Mouse (Mus musculus) thymus, postnatal 36 days (tissue): ENCODE data around the gene Top3a.

Source experiments
- DNase-seq, 2 experiments: peaks; one replicate each; pipeline ENCODE4 v3.0.0; 2022; ENCODE audit warnings: mixed read lengths in 2 of 2

The Top3a gene

GRCm38 (mm10) chr11:60709481-60710465, 67.4 kb downstream of the Top3a start:
- no peak for DNase-seq

- no peak for DNase-seq
Measured at GRCm38 (mm10) chr11:60708631-60709030, 68.5 kb downstream of the Top3a start.

- DNase-seq, result peak in 1 of 2 experiments; percentile 10
Measured at GRCm38 (mm10) chr11:60707672-60708071, 69.5 kb downstream of the Top3a start.

GRCm38 (mm10) chr11:60706696-60707480, 70.3 kb downstream of the Top3a start:
- peak in 1 of 2 experiments; percentile 4 for DNase-seq

GRCm38 (mm10) chr11:60706076-60706475, 71.1 kb downstream of the Top3a start:
- DNase-seq, result no peak

GRCm38 (mm10) chr11:60705255-60705654, 71.9 kb downstream of the Top3a start:
- DNase-seq, result no peak

- DNase-seq, result peak in 1 of 2 experiments; percentile 3
Measured at GRCm38 (mm10) chr11:60704023-60704880, 72.9 kb downstream of the Top3a start.

- peak; percentile 70 to 72 for DNase-seq
Measured at GRCm38 (mm10) chr11:60703131-60703530, 74.0 kb downstream of the Top3a start.

- DNase-seq, result no peak
Measured at GRCm38 (mm10) chr11:60701611-60702010, 75.6 kb downstream of the Top3a start.

GRCm38 (mm10) chr11:60700320-60701185, 76.6 kb downstream of the Top3a start:
- DNase-seq, result peak in 1 of 2 experiments; percentile 1

- DNase-seq, result peak; percentile 85 to 91
Measured at GRCm38 (mm10) chr11:60699524-60700075, 77.6 kb downstream of the Top3a start, which contains the start of gene Llgl1. Gene Llgl1 (plus strand): TSS chr11:60699723.

- DNase-seq, result peak; percentile 63 to 67
Measured at GRCm38 (mm10) chr11:60698806-60699523, 78.2 kb downstream of the Top3a start.

GRCm38 (mm10) chr11:60697561-60697960, 79.6 kb downstream of the Top3a start:
- no peak for DNase-seq

- DNase-seq, result peak in 1 of 2 experiments; percentile 4
Measured at GRCm38 (mm10) chr11:60696165-60696564, 81.0 kb downstream of the Top3a start.
